Mouse (Mus musculus): ENCODE data around the gene Ccdc185.
A peak's percentile ranks its signal among the peaks of the same experiment; 100 is the strongest.

The Ccdc185 gene

DNA sequence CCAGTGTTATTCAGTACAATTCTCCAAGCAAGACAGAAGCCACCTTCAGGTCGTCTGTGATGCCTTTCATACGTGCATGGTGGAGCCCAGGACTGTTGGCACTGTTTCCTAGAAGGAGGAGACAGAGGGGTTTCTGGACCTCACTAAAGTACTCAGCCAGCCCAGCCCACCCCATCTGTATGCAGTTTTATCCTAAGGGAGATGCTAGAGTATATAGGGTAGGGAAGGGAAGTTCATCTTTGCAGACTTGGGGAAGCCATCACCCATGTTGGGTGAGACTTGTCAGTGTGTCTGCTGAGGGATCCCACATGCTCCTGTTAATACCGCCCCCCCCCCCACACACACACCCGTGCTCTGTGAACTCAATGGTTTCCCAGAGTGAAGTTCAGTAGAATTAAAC lies 13.1 kb downstream of the Ccdc185 start:
- no peak for DNase-seq

DNA sequence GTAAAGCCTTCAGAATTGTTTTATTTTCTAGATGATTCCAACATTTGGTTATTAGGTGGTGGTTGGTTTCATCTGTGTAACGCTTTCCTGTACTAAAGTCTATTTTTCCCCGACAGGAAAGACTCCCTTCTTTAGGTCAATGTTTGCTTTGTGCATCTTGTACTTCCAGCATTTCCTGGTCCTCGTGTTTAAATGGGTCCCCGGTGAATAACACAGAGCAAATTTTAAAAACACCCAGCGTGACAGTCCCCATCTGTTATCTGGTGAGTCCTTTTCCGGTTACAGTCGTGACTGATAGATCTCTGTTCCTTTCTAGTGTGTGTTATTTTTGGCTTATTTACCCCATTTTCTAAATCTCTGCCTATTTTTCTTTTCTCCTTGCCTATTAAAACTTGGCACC lies 16.3 kb downstream of the Ccdc185 start:
- DNase-seq, result no peak

DNA sequence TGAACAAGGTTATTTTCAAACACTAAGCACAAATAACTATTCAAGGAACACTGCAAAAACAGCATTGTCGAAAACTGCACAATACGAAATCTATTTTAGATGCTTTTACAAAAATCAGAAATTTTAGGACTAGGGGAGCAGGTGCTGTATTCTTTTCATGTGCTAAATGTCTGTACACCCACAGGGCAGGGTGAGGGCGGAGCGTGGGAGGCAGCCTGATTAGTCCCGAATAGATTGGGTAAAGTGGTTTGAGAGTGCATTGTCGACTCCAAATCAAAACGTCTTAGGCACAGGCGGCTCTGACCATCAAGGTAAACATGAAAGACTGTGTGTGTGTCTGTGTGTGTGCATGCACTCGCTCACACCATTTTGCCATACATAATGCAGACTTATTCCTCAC lies 20.0 kb downstream of the Ccdc185 start:
- no peak for DNase-seq

DNA sequence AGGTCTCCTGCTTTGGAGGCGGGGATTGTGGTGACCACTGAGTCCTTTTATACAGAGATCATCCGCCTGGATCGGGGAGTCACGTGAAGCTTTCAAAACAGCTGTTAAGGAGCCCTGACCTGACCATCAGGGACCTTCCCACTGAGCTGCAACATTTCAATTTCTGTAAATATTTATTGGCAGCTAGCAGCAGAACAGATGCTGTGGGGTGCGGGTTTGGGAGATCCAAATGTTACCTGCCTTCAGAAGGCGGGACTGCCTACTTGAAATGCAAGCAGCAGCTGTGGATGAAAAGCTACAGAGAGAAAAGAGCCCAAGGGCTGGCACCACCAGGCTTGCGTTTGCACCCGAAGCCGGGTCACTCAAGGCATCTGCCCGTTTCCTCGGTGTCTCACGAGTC lies 21.4 kb downstream of the Ccdc185 start:
- no peak for DNase-seq

DNA sequence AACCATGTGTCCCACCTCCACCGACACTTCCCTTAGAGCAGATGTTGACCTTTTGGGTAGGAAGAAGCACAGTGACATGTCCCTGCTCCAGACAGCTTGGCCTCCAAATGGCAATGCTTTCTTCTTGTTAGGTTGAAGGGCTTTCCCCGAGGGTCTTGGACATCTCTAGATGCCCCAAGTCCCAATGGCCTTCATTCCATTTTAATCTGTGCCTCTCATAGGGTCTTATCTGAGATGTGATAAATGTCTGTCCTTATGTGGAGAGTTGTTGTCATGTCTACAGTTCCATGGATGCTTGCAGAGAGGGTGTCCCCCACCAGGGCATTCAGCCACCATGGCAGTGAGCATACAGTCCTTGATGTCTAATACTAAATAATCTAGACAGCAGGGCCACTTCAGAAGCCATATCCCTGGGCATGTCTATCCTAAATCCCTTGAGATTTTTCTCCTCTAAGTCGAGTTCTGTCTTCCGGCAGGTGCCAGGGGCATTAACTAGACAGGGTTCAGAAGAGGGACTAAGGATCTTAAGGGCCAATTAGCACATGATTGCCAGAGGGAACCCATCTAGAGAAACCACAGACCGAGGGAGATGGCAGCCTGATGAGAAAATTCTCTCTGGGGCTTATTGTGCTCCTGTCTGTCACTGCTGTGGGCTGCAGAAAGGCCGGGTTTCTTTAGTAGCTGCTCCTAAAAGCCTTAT lies 34.6 kb downstream of the Ccdc185 start:
- no peak for DNase-seq

DNA sequence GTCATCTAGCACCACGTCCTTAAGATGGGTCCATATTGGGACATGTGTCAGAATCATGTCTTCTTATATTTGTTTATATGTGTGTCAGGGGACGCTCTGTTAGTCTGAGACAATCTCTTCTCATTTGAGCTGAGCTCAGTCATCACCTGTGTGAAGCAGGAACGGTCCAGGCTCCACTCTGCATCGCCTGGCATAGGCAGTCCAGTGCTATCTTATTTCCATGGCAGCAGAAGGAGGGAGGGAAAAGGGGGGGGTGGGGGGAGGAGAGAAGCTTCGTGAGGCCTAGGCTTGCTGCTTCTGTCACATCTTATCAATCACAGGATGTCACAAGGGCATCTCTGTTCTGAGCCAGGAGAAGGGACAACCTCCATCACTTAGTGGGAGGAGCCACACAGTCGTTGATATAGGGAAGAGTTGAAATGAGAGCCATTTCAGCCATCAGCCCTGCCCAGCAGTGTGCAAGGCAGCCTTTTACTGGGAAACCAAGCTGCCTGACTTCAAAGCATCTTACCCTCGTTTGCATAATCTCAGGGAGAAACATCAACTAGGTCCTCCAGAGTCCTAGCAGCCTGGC lies 37.5 kb downstream of the Ccdc185 start:
- DNase-seq, result peak; percentile 18

DNA sequence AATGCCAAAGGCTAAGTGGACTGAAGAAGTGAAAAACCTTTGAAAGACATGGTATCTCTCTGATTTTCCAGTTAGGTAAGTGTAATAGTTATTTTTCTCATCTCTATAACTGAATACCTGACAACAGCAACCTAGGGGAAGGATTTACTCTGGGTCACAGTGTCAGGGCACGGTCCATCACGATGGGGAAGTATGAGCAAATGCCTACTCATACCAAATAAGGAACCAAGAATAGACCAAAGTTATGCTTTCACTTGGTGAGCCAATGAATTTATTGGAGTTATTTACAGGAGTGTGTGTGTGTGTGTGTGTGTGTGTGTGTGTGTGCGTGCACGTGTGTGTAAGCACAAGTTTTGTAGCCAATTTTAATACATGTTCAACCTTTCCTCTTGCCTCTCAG lies 41.5 kb downstream of the Ccdc185 start:
- no peak for DNase-seq

DNA sequence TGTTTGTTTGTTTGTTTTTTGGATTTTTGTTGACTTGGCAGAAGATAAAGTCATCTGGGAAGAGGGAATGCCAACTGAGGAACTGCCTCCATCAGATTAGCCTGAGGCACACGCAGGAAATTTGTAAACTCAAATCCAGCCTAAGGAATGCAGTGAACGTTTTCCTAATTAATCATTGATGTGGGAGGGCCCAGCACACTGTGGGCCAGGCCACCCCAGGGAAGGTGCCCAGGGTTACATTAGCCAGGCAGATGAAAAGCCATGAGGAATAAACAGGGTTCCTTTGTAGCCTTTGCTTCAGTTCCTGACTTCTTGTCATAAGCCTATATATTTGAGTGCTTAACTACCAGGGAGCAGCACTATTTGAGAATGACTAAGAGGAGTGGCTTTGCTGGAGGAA lies 44.1 kb downstream of the Ccdc185 start:
- no peak for DNase-seq

DNA sequence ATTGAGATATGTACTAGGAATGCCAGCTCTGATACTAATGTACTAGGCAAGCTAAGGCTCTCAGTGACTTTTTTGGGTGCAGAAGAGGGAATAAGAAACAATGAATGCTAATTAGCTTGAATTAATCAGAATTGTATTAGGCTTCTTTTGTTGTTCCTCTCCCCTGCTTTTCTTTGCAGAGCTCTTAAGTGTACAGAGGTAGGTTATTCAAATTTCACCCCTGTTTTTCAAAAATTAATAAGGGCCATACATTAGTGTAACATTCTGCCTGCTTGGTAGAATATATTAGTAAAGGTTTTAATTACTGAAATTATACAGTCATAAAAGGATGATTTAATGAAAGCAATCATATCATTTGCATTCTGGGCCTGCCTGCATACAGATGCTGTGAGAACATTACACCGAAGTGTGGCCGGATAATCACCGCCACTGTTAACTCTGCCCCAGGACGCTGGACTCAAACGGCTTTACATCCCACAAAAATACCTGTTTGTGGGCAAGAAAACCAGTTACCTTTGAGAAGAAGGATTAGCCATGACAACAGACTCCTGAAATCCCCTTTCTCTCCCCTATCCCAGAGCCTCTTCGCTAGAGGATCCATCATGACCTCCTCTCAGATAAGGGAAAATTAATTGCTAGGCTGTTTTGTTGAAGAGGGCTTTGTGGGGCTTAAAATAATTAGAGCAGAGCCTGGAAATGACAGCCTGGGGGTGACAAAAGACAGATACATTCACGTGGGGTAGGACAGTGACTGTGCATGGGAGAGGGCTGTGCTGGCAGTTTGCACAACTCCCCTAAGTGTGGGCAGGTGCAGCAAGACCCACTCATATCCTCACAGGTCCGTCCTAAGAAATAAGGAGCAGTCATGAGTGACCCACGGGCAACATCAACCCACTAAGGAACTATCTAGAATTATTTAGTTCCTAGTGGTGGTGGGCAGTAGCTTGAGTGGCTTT lies 49.3 kb downstream of the Ccdc185 start:
- no peak for DNase-seq

Data from embryo, embryonic 11 days (tissue).